Mouse (Mus musculus) midbrain, embryonic 14.5 days (tissue): ENCODE measurements around the gene Gm44965. TPM values are rescaled to one million over a fixed set of nuclear protein-coding genes. Genes with fewer than 3 reads are reported as not detected.

Experiments used
- ATAC-seq: fragments of 200-750 bp; cut with Nextera tagmentation; 2 replicates; pipeline ENCODE4 v1.8.0; 2017; ENCODE audit warnings: moderate number of reproducible peaks, moderate library complexity; ENCODE audit not compliant: low FRiP score, low TSS enrichment
- DNase-seq: peaks from one replicate; pipeline ENCODE4 v3.0.0-alpha.2; 2015
- H3K27ac ChIP-seq: fragments of 300-500 bp; sonication (generic); replicated peaks from 2 replicates; pipeline ENCODE4 v1.5.1; 2014; ENCODE audit warnings: mild to moderate bottlenecking, low read depth, low read length, moderate library complexity
- H3K27me3 ChIP-seq: fragments of 300-500 bp; sonication (generic); 2 replicates; pipeline ENCODE4 v1.6.1; 2014; ENCODE audit warnings: low read length, control low read depth, mixed read lengths; ENCODE audit not compliant: control insufficient read depth, insufficient read depth
- H3K36me3 ChIP-seq: fragments of 300-500 bp; sonication (generic); 2 replicates; pipeline ENCODE4 v1.6.1; 2014; ENCODE audit warnings: low read length, control low read depth; ENCODE audit not compliant: control insufficient read depth, insufficient read depth
- H3K4me1 ChIP-seq: fragments of 300-500 bp; sonication (generic); 2 replicates; pipeline ENCODE4 v1.6.1; 2014; ENCODE audit warnings: mild to moderate bottlenecking, antibody characterized with exemption, low read length, control low read depth; ENCODE audit not compliant: control insufficient read depth, insufficient read depth
- H3K4me2 ChIP-seq: fragments of 300-500 bp; sonication (generic); 2 replicates; pipeline ENCODE4 v1.6.1; 2014; ENCODE audit warnings: mild to moderate bottlenecking, low read length, moderate library complexity
- H3K4me3 ChIP-seq: fragments of 300-500 bp; sonication (generic); replicated peaks from 2 replicates; pipeline ENCODE4 v1.5.1; 2014; ENCODE audit warnings: low read depth, low read length
- H3K9ac ChIP-seq: fragments of 300-500 bp; sonication (generic); replicated peaks from 2 replicates; pipeline ENCODE4 v1.6.1; 2014; ENCODE audit warnings: mild to moderate bottlenecking, low read length, moderate library complexity
- H3K9me3 ChIP-seq: fragments of 300-500 bp; sonication (generic); 2 replicates; pipeline ENCODE4 v1.6.1; 2016; ENCODE audit warnings: low read length, control low read depth, mixed read lengths; ENCODE audit not compliant: control insufficient read depth
- whole genome bisulfite sequencing: fragments of 180-500 bp; shearing (Covaris S2); extraction: QIAGEN DNeasy Blood & Tissue Kit; methylation state at CpG from one replicate; pipeline ENCODE4 v1.1.7; 2014; 5-methylcytosine and 5-hydroxymethylcytosine counted together
- polyA plus RNA-seq: library from polyadenylated mRNA; unstranded; fragments of >200 nt; fragmentation: Nextera tagmentation; extraction: Ambion mirVana; gene quantifications from 2 replicates; pipeline ENCODE4 v1.2.1, GENCODE M21; 2014

The Gm44965 gene
- polyA plus RNA-seq: 0.94 TPM in 1 of 2 replicates, not detected in the other

DNA sequence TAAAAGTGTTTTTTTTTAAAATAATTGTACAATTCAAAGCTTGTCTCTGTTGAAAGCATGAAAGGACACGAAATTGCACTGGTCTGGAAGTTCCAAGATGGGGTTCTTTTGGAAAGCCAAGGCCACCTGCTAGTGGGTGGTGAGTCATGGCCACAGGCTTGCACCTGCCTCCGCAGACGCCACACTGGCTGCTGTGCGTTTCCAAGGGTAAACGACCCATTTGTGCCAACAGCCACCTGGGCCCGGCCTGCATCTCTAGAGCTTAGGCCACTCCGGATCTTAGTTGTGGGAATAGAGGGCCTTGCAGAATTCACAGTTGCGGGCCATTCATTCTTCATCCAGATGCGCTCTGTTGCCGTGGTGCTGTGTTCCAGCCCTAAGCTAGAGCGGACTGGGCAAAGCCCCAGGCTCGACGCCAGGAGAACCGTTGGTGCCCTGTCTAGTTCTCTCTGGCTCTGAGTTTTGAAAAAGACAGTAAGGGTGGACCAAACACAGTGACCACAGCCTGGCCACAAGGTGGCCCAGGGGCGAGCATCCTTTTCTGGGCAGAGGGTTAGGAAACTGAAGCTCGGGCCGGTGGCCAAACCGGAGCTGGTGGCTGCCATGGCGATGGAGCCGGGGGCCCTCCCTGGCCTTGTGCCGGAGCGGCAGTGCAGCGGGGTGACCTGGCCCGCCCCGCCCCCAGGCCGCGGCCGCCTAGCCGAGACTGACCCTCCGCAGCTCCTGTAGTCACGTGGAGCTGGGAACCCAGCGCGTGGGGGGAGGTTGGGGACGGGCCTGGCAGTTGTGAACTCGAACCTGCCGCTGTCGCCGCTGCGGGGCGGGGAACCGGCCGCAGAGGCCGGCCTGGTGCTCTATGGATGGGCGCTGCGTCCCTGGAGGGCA lies at the start of gene Gm44965, which contains the start of gene Repin1:
Gm44965 (plus strand) TSS at position 784 of the 885 bp plus-strand sequence.
Repin1 (plus strand) TSS at position 726 of the 885 bp plus-strand sequence.
- Histone ChIP-seq H3K4me3 (peak within 1 kb of the TSS; percentile 71), H3K4me1 (peaks cover 16% of the 10 kb centered on the region), H3K27me3 (no peaks in the 10 kb centered on the region), H3K27ac (peak within 1 kb of the TSS; percentile 94), H3K4me2 (peak within 1 kb of the TSS; percentile 72), H3K36me3 (peaks cover 28% of the 10 kb centered on the region), H3K9ac (peak within 1 kb of the TSS; percentile 85), H3K9me3 (peaks cover 18% of the 10 kb centered on the region)
- DNase-seq (peak; percentile 95), ATAC-seq (peak; percentile 95)
- WGBS: 3% methylated on average over 45 of the region's 45 CpGs

DNA sequence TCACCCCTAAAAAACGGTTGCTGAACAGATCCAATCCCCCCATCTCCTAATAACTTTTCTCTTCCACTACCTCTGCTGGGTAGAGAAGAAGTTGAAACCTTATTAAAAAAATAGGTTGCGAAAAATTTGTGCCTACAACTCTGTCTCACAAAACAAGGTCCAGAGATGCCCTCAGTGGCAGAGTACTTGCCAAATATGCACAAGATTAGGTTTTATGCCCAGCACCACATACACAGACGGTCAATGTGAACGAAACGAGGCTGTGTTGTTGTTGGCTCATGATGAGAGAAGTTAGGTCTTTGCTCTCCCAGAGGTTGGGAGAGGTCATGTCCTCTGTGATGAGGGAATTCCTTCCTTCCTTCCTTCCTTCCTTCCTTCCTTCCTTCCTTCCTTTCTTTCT lies 48.5 kb upstream of the Gm44965 start:
- Histone ChIP-seq H3K4me2 (no peak overlapping the region), H3K4me3 (no peak overlapping the region), H3K9me3 (no peaks in the 10 kb centered on the region), H3K36me3 (peaks cover 20% of the 10 kb centered on the region), H3K27ac (no peak overlapping the region), H3K4me1 (no peaks in the 10 kb centered on the region), H3K27me3 (no peaks in the 10 kb centered on the region), H3K9ac (no peak overlapping the region)
- 82% methylated on average over 5 of the region's 5 CpGs for WGBS
- ATAC-seq (no peak), DNase-seq (no peak)

DNA sequence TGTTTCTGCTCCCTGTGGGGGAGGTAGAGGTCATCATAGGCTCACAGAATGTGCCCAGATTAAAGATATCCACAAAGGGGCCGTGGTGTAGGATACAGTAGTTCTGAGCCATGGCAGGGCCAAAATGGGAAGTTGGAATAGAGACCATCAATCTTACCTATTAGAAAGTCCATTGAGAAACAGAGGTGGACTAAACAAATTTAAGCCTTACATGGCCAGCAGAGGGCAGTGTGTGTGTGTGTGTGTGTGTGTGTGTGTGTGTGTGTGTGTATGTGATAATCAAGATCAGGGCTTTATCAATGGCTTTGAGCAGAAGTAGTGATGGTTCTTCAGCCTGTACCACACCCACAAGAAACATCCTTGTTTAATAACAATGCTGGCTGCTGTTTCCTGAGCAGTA lies 47.5 kb upstream of the Gm44965 start:
- Histone ChIP-seq H3K27ac (no peak overlapping the region), H3K9me3 (no peaks in the 10 kb centered on the region), H3K4me2 (no peak overlapping the region), H3K36me3 (peaks cover 10% of the 10 kb centered on the region), H3K27me3 (no peaks in the 10 kb centered on the region), H3K9ac (no peak overlapping the region), H3K4me3 (no peak overlapping the region), H3K4me1 (no peaks in the 10 kb centered on the region)
- peak; percentile 66 for DNase-seq
- 56% methylated on average over 1 of the region's 1 CpGs for WGBS
- no peak for ATAC-seq

DNA sequence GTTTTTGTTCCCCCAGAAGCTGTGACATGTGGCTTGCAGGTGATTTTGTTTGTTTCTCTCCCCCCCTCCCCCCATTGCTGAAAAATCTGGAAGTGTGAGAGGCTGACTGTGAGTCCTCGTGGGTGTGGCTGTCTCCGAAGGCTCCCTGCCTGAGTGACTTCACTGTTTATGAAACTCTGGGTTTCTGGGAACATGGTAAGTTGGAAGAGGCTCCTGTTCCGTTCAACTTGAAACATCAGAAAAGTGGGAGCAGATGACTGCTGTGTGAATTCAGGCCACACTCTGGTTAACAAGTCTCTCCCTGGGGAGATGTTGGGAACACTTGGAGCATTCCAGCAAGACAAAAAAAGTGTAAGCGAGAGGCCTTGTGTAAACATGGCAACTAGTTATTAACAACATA lies 46.9 kb upstream of the Gm44965 start:
- no peaks in the 10 kb centered on the region for H3K4me1 ChIP-seq
- 82% methylated on average over 4 of the region's 4 CpGs for WGBS

DNA sequence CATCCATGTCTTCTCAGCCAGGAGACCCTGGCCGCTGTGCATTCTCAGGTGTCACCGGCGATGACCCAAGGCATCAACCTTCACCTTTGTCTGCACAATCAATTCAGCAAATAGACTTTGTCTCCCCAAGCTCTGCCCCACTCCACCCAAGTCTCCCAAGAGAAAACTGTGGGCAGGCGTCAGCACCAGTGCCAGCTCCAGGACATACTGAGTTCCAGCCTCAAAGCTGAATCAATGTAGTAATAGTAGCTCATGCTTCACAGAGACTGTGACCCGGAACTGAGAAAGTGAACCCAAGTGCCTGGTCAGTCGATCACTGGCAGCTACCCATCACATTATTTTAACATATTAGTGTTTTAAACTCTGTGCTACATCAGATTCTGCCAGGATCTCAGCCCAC lies 45.4 kb upstream of the Gm44965 start:
- Histone ChIP-seq H3K36me3 (no peaks in the 10 kb centered on the region), H3K27me3 (no peaks in the 10 kb centered on the region), H3K4me2 (no peak overlapping the region), H3K9me3 (no peaks in the 10 kb centered on the region), H3K27ac (no peak overlapping the region), H3K4me1 (no peaks in the 10 kb centered on the region), H3K4me3 (no peak overlapping the region), H3K9ac (no peak overlapping the region)
- 88% methylated on average over 6 of the region's 6 CpGs for WGBS
- no peak for ATAC-seq
- no peak for DNase-seq

More for the DNA sequence above, 46.9 kb upstream of the Gm44965 start:
- no peak overlapping the region for H3K4me3 ChIP-seq
- ATAC-seq (no peak), DNase-seq (no peak)
- H3K36me3 ChIP-seq: peaks cover 4% of the 10 kb centered on the region
- H3K9ac ChIP-seq: no peak overlapping the region
- H3K4me2 ChIP-seq: no peak overlapping the region
- H3K9me3 ChIP-seq: no peaks in the 10 kb centered on the region
- no peaks in the 10 kb centered on the region for H3K27me3 ChIP-seq
- no peak overlapping the region for H3K27ac ChIP-seq

DNA sequence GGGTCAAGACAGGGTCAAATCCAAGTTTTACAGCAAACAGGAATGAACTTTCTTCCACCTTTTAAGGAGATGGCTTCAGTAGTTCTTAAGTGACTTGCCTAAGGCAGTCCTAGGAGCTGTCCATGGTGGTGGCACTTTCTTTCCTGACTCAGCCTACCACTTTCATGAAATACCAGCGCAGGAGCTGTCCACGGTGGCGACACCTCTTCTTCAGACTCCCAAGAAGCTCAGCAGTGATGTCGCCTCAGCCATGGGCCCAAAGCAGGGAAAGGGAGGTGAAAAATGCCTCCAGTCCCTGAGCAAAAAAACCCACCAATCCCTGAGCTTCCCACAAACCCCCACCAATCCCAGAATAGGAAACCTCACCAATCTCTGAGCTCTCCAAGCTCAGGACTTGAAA lies 40.8 kb upstream of the Gm44965 start:
- ATAC-seq (no peak), DNase-seq (no peak)
- Histone ChIP-seq H3K4me1 (peaks cover 9% of the 10 kb centered on the region; the same call in 1 of the 2 replicates), H3K9ac (no peak overlapping the region), H3K4me3 (no peak overlapping the region), H3K36me3 (0 out of 2 replicates have a peak, but pooled peaks cover 3% of the 10 kb centered on the region), H3K4me2 (no peak overlapping the region), H3K27ac (no peak overlapping the region), H3K27me3 (no peaks in the 10 kb centered on the region), H3K9me3 (no peaks in the 10 kb centered on the region)
- 71% methylated on average over 4 of the region's 4 CpGs for WGBS

DNA sequence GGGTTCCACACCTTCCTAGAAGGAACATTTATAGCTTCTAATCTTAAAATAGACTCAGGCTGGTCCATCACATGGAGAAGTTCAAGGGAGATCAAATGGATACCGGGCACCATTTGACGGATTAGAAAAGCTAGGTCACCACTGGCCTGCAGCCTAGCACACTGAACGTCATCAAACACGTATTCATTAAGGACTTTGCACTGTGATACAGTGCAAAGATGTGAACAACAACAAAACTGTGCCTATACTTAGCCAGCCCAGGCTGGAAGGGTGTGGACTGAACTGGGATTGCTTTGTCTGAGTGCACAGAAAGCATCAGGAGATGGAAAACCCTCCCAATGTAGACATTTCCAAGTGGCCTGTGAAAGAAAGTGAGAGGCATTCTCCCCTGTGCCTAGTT lies 39.9 kb upstream of the Gm44965 start:
- 70% methylated on average over 4 of the region's 4 CpGs for WGBS
- ATAC-seq (no peak), DNase-seq (no peak)
- Histone ChIP-seq H3K9ac (peak overlapping the region; percentile 76), H3K4me1 (peaks cover 9% of the 10 kb centered on the region; the same call in 1 of the 2 replicates), H3K27me3 (no peaks in the 10 kb centered on the region), H3K36me3 (peaks cover 5% of the 10 kb centered on the region; the same call in 1 of the 2 replicates), H3K9me3 (no peaks in the 10 kb centered on the region), H3K4me2 (peak overlapping the region; percentile 79), H3K4me3 (peak overlapping the region; percentile 45), H3K27ac (peak overlapping the region; percentile 98)

DNA sequence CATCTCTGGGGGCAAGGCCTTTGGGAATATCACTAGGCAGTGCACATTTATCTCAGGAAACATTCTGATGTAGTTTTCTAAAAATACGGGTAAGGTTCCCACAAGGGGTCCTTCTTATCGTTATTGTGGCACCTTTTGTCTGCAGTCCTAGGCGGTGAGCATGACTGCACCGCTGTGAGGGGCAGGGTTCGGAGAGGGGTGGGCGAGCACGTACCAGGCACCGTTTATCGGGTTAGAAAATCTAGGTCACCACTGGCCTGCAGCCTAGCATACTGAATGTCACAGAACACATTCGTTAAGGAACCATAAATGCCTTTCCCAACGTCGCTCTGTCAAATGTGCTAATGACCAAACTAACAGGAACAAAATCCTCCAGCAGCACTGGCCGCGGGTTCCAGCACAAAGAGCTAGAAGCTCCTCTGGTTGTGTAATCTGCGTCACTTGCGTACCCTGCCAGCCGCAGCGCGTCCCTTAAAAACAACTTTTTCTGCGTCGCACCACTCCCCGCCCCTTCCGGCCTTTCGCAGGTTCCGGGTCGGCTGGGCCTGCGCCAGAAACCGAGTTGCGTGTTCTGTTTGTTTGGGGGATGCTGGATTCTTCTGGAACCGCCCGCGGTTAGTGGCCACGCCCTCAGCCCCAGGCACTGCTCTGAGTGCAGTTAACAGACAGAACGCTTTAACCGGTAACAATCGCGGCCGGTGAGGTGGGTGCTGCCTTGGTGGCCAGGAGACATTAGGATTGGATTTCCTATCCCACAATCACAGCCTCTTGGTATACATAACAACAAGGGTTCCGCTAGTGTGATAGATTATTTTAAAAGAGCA lies 39.2 kb upstream of the Gm44965 start, which contains the start of gene Lrrc61:
Lrrc61 (plus strand) TSS at position 517 of the 824 bp plus-strand sequence.
- Histone ChIP-seq H3K36me3 (peaks cover 12% of the 10 kb centered on the region; the same call in 1 of the 2 replicates), H3K9me3 (no peaks in the 10 kb centered on the region), H3K4me1 (peaks cover 9% of the 10 kb centered on the region; the same call in 1 of the 2 replicates), H3K9ac (peak within 1 kb of the TSS; percentile 76), H3K4me2 (peak within 1 kb of the TSS; percentile 79), H3K27me3 (no peaks in the 10 kb centered on the region), H3K4me3 (peak within 1 kb of the TSS; percentile 45), H3K27ac (peak within 1 kb of the TSS; percentile 98)
- WGBS: under 1% methylated on average over 39 of the region's 39 CpGs
- DNase-seq (peak; percentile 97), ATAC-seq (peak; percentile 94)
